Mouse (Mus musculus) embryonic facial prominence, embryonic 11.5 days (tissue): ENCODE results near the gene Sorbs2. TPM values are rescaled to one million over a fixed set of nuclear protein-coding genes. Genes with fewer than 3 reads are reported as not detected.

Source experiments
- ATAC-seq: fragments of 200-750 bp; cut with Nextera tagmentation; replicated peaks from 2 replicates; pipeline ENCODE4 v1.8.0; 2017; ENCODE audit warnings: low read depth; ENCODE audit not compliant: insufficient number of reproducible peaks, low FRiP score, low TSS enrichment
- DNase-seq: peaks from one replicate; pipeline ENCODE4 v3.0.0-alpha.2; 2015; ENCODE audit warnings: low spot score
- H3K27ac ChIP-seq: fragments of 300-500 bp; sonication (generic); replicated peaks from 2 replicates; pipeline ENCODE4 v1.5.1; 2014; ENCODE audit warnings: mild to moderate bottlenecking, low read depth, low read length, control low read depth
- H3K27me3 ChIP-seq: fragments of 300-500 bp; sonication (generic); 2 replicates; pipeline ENCODE4 v1.6.1; 2014; ENCODE audit warnings: mild to moderate bottlenecking, low read length, moderate library complexity, mixed read lengths; ENCODE audit not compliant: control insufficient read depth, insufficient read depth
- H3K36me3 ChIP-seq: fragments of 300-500 bp; sonication (generic); replicated peaks from 2 replicates; pipeline ENCODE4 v1.6.1; 2014; ENCODE audit warnings: low read depth, mild to moderate bottlenecking, low read length, moderate library complexity, mixed read lengths; ENCODE audit not compliant: control insufficient read depth, insufficient read depth
- H3K4me1 ChIP-seq: fragments of 300-500 bp; sonication (generic); 2 replicates; pipeline ENCODE4 v1.6.1; 2014; ENCODE audit warnings: low read length, mixed read lengths; ENCODE audit not compliant: control insufficient read depth, insufficient read depth
- H3K4me2 ChIP-seq: fragments of 300-500 bp; sonication (generic); 2 replicates; pipeline ENCODE4 v1.6.1; 2014; ENCODE audit warnings: low read depth, mild to moderate bottlenecking, control low read depth, low read length, moderate library complexity
- H3K4me3 ChIP-seq: fragments of 300-500 bp; sonication (generic); 2 replicates; pipeline ENCODE4 v1.5.1; 2014; ENCODE audit warnings: low read depth, low read length, control low read depth
- H3K9ac ChIP-seq: fragments of 300-500 bp; sonication (generic); replicated peaks from 2 replicates; pipeline ENCODE4 v1.6.1; 2014; ENCODE audit warnings: mild to moderate bottlenecking, control low read depth, low read length
- H3K9me3 ChIP-seq: fragments of 300-500 bp; sonication (generic); replicated peaks from 2 replicates; pipeline ENCODE4 v1.6.1; 2016; ENCODE audit warnings: mild to moderate bottlenecking, low read length, inconsistent platforms, mixed read lengths; ENCODE audit not compliant: control insufficient read depth
- WGBS: fragments of 180-500 bp; shearing (Covaris S2); extraction: QIAGEN DNeasy Blood & Tissue Kit; methylation state at CpG from one replicate; pipeline ENCODE4 v1.1.7; 2014; 5-methylcytosine and 5-hydroxymethylcytosine counted together
- polyA plus RNA-seq: library from polyadenylated mRNA; unstranded; fragments of >200 nt; fragmentation: Nextera tagmentation; extraction: Ambion mirVana; gene quantifications from 2 replicates; pipeline ENCODE4 v1.2.1, GENCODE M21; 2014

Gene Sorbs2
- polyA plus RNA-seq, 1 experiment from 2014 or later: 26.6 TPM

- Histone ChIP-seq H3K4me2 (no peak overlapping the region), H3K4me1 (no peaks in the 10 kb centered on the region), H3K9ac (no peak overlapping the region), H3K36me3 (no peaks in the 10 kb centered on the region), H3K4me3 (no peak overlapping the region), H3K27ac (no peak overlapping the region), H3K9me3 (no peaks in the 10 kb centered on the region), H3K27me3 (no peaks in the 10 kb centered on the region)
- DNase-seq (no peak), ATAC-seq (no peak)
- 88% methylated on average over 3 of the region's 3 CpGs for WGBS
Measured at GRCm38 (mm10) chr8:45724204-45724603, 216.6 kb downstream of the Sorbs2 start.

GRCm38 (mm10) chr8:45725321-45725720, 217.7 kb downstream of the Sorbs2 start:
- H3K27ac ChIP-seq: no peak overlapping the region
- H3K27me3 ChIP-seq: no peaks in the 10 kb centered on the region
- no peaks in the 10 kb centered on the region for H3K4me1 ChIP-seq
- H3K36me3 ChIP-seq: no peaks in the 10 kb centered on the region
- no peak overlapping the region for H3K4me3 ChIP-seq
- H3K9me3 ChIP-seq: no peaks in the 10 kb centered on the region
- WGBS: 80% methylated on average over 5 of the region's 5 CpGs
- H3K4me2 ChIP-seq: no peak overlapping the region
- no peak for ATAC-seq
- H3K9ac ChIP-seq: no peak overlapping the region
- DNase-seq: no peak

GRCm38 (mm10) chr8:45729850-45730382, 222.3 kb downstream of the Sorbs2 start:
- no peak overlapping the region for H3K4me3 ChIP-seq
- no peaks in the 10 kb centered on the region for H3K4me1 ChIP-seq
- no peak overlapping the region for H3K4me2 ChIP-seq
- 31% methylated on average over 7 of the region's 7 CpGs for whole genome bisulfite sequencing
- no peak overlapping the region for H3K27ac ChIP-seq
- H3K27me3 ChIP-seq: no peaks in the 10 kb centered on the region
- no peak overlapping the region for H3K9ac ChIP-seq
- no peaks in the 10 kb centered on the region for H3K9me3 ChIP-seq
- no peaks in the 10 kb centered on the region for H3K36me3 ChIP-seq
- ATAC-seq (no peak), DNase-seq (peak; percentile 77)

GRCm38 (mm10) chr8:45730795-45731194, 223.2 kb downstream of the Sorbs2 start:
- Histone ChIP-seq H3K9me3 (no peaks in the 10 kb centered on the region), H3K27ac (no peak overlapping the region), H3K4me2 (no peak overlapping the region), H3K9ac (no peak overlapping the region), H3K4me1 (no peaks in the 10 kb centered on the region), H3K27me3 (no peaks in the 10 kb centered on the region), H3K4me3 (no peak overlapping the region), H3K36me3 (no peaks in the 10 kb centered on the region)
- 77% methylated on average over 5 of the region's 5 CpGs for whole genome bisulfite sequencing
- DNase-seq (no peak), ATAC-seq (no peak)

GRCm38 (mm10) chr8:45734071-45734470, 226.5 kb downstream of the Sorbs2 start:
- Histone ChIP-seq H3K36me3 (no peaks in the 10 kb centered on the region), H3K27ac (no peak overlapping the region), H3K9me3 (no peaks in the 10 kb centered on the region), H3K9ac (no peak overlapping the region), H3K4me3 (no peak overlapping the region), H3K27me3 (no peaks in the 10 kb centered on the region), H3K4me2 (no peak overlapping the region), H3K4me1 (no peaks in the 10 kb centered on the region)
- 81% methylated on average over 8 of the region's 8 CpGs for WGBS
- DNase-seq: no peak
- no peak for ATAC-seq

GRCm38 (mm10) chr8:45737266-45737665, 229.7 kb downstream of the Sorbs2 start:
- no peaks in the 10 kb centered on the region for H3K4me1 ChIP-seq
- H3K36me3 ChIP-seq: no peaks in the 10 kb centered on the region
- DNase-seq: no peak
- 86% methylated on average over 2 of the region's 2 CpGs for WGBS
- ATAC-seq: no peak
- H3K27me3 ChIP-seq: no peaks in the 10 kb centered on the region
- no peaks in the 10 kb centered on the region for H3K9me3 ChIP-seq
- no peak overlapping the region for H3K27ac ChIP-seq
- H3K9ac ChIP-seq: no peak overlapping the region
- no peak overlapping the region for H3K4me3 ChIP-seq
- no peak overlapping the region for H3K4me2 ChIP-seq

GRCm38 (mm10) chr8:45743326-45743725, 235.7 kb downstream of the Sorbs2 start:
- no peak overlapping the region for H3K4me3 ChIP-seq
- H3K9me3 ChIP-seq: no peaks in the 10 kb centered on the region
- H3K27ac ChIP-seq: no peak overlapping the region
- H3K36me3 ChIP-seq: no peaks in the 10 kb centered on the region
- ATAC-seq (no peak), DNase-seq (no peak)
- H3K27me3 ChIP-seq: no peaks in the 10 kb centered on the region
- WGBS: 83% methylated on average over 2 of the region's 2 CpGs
- no peak overlapping the region for H3K4me2 ChIP-seq
- no peaks in the 10 kb centered on the region for H3K4me1 ChIP-seq
- H3K9ac ChIP-seq: no peak overlapping the region

- Histone ChIP-seq H3K4me3 (no peak overlapping the region), H3K27me3 (no peaks in the 10 kb centered on the region), H3K4me1 (no peaks in the 10 kb centered on the region), H3K36me3 (no peaks in the 10 kb centered on the region), H3K9me3 (no peaks in the 10 kb centered on the region), H3K4me2 (no peak overlapping the region), H3K9ac (no peak overlapping the region), H3K27ac (no peak overlapping the region)
- DNase-seq (no peak), ATAC-seq (no peak)
Measured at GRCm38 (mm10) chr8:45743739-45744138, 236.2 kb downstream of the Sorbs2 start.
